Mouse (Mus musculus): Measurements from ENCODE around the gene Tjp3. TPM values are rescaled to one million over a fixed set of nuclear protein-coding genes. Genes with fewer than 3 reads are reported as not detected.
A peak's percentile ranks its signal among the peaks of the same experiment; 100 is the strongest.

Gene Tjp3
- total RNA-seq, 2 experiments from 2014 or later, result 0.14 to 0.37 TPM

GRCm38 (mm10) chr10:81319741-81320549 lies 28.6 kb upstream of the Tjp3 start:
- intact Hi-C loops (cut with DNase I), result loop anchor here (1.0 kb wide), 1 partner anchor 19 kb away; no protein-coding TSS in a partner anchor
- no peak for DNase-seq

DNA sequence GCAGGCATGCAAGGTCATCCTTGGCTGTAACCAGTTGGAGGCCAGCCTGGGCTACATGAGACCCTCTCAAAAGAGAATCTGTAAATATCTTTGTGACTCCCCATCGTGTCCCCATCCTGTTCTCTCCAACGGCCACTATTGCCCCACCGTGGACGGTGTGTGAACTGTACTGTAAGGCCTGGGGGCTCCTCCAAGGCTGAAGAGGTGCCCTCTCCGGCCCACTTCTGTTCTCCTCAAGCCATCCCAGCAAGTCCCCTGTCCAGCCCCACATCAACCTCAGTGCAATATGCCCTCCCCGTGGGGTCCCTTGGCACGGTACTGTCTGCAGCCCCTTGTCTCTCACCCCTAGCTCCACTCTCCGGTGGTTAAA lies 27.9 kb upstream of the Tjp3 start:
- peak in 1 of 2 experiments; percentile 58 for DNase-seq
- intact Hi-C loops (cut with DNase I), result no loop called here

DNA sequence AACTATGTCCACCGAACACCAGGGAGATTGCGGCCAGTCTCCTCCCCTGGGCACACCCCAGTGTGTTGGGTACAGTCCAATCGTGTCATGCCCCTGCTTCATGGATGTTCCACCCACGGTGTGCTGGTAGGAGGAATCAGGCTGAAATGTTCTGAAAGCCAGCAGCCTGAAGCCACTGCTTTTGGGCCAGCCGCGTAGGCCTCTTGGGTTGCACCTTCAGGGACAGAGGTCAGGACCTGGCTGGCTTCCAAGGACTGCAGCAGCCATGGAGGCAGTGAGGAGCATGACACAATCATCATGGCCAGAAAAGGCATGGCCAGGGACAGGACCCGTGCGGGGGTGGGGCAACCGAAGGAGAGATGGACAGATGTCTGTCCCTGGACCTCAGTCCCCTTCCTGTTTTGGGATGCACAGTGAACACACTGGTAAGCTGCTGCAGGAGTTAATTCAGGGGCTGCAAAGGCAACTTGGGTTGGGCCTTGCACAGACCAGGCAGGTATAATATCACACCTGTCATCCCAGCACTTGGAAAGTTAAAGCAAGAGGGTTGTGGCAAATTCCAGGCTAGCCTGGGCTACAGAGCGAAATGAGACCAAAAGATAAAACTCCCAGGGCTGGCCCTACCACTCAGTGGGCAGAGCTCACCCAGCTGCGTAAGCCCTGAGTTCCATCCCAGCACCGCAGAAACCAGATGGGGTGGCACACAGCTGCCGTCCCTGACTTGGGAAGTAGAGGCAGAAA lies 27.4 kb upstream of the Tjp3 start:
- intact Hi-C loops (cut with DNase I), result no loop called here
- DNase-seq, result peak in 1 of 2 experiments; percentile 44

- peak in 1 of 2 experiments; percentile 46 for DNase-seq
- intact Hi-C loops (cut with DNase I), result loop anchor here (2.0 kb wide), 1 partner anchor 28 kb away; no protein-coding TSS in a partner anchor
Measured at GRCm38 (mm10) chr10:81317273-81317672, 25.9 kb upstream of the Tjp3 start.

DNA sequence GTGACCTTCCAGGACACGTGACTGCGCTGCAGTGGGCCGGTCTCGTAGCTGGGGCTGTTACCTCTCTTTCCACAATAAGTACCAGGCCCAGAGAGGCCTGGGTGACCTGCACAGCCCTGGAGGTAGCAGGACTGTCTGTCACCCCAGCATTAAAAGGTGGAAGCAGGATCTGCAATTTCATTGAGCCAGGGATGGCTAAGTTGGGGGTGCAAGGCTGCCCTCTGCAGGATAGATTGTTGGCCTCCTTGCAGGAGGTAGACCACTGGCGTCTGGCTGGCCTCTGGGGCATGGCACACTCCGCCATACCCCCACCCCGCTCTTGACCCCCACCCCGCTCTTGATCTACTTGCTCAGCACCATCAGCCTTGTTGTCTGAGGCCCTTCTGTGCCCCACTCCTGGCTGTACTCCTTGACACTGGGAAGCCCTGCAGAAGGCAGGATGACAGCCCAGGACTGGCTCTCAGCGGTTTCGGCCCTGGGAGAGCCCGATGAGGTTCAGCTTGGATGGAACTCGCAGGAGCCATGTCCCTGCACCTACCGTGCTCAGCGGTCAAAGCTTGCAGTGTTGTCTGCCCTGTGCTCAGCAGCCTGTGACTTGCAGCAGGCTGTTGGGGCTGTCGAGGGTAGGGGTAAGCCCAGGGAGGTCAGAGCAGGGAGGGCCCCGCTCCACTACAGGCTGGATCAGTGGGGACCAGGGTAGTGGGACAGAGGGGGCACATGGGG lies 25.1 kb upstream of the Tjp3 start:
- DNase-seq, result peak in 1 of 2 experiments; percentile 48
- intact Hi-C loops (cut with DNase I), result loop anchor here (2.0 kb wide), 1 partner anchor 28 kb away; no protein-coding TSS in a partner anchor

GRCm38 (mm10) chr10:81315587-81315986 lies 24.2 kb upstream of the Tjp3 start:
- no peak for DNase-seq
- intact Hi-C loops (cut with DNase I), result no loop called here

DNA sequence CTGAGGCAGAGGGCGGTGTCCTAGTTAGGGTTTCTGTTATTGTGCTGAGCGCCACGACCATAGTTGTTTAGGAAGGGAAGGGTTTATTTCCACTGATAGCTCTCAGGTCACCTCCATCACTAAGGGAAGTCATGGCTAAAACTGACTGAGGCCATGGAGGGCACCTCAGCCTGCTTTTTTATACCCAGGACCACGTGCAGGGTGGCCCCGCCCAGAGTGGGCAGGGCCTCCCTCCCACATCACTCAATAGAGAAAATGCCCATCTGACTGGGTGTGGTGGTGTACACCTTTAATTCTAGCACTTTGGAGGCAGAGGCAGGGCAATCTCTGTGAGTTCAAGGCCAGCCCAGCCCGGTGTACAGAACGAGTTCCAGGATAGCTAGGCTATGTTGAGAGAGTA lies 22.8 kb upstream of the Tjp3 start:
- intact Hi-C loops (cut with DNase I), result no loop called here
- no peak for DNase-seq

- no peak for DNase-seq
- intact Hi-C loops (cut with DNase I), result no loop called here
Measured at GRCm38 (mm10) chr10:81313581-81313980, 22.2 kb upstream of the Tjp3 start.

- DNase-seq, result no peak
- intact Hi-C loops (cut with DNase I), result no loop called here
Measured at GRCm38 (mm10) chr10:81309571-81309970, 18.2 kb upstream of the Tjp3 start.

GRCm38 (mm10) chr10:81306837-81307682 lies 15.7 kb upstream of the Tjp3 start:
- intact Hi-C loops (cut with DNase I), result no loop called here
- DNase-seq, result no peak

DNA sequence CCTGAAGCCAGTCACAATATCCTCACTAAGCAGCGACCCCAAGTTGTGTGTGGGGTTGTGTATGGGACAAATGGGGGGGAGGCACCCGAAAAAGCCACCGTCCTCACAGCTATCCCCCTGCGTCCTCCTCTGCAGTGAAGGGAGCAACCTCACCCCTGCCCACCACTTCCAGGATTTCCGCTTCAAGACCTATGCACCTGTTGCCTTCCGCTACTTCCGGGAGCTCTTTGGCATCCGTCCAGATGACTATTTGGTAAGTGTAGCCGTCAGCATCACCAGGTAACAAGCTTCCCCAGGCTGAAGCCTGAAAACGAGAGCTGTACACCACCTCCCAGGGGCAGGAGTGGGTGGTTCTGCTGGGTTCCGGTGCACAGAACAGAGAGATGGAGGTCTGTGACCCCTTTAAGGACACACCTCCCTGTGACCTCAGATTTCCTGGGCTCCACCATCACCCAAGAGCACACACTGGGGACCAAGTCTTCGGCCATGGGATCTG lies 14.8 kb upstream of the Tjp3 start:
- no peak for DNase-seq
- intact Hi-C loops (cut with DNase I), result no loop called here

DNA sequence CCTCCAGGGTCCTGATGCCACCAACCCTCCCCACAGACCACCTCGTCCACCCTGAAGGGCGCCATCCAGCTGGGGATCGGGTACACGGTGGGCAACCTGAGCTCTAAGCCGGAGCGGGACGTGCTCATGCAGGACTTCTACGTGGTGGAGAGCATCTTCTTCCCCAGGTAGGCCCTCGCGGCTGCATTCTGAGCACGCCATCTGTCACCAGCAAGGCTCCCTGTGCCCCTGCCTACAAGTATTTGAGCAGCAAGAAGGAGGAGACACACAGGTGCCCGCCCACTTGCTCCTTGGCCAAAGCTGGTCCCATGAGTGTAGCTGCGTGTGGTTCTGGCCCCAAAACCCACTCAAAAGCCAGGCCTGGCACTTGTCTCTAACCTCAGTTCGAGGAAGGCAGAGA lies 14.3 kb upstream of the Tjp3 start:
- intact Hi-C loops (cut with DNase I), result loop anchor here (1.0 kb wide), 1 partner anchor 16 kb away; no protein-coding TSS in a partner anchor
- DNase-seq, result no peak

GRCm38 (mm10) chr10:81304597-81305238 lies 13.3 kb upstream of the Tjp3 start:
- peak; percentile 57 to 80 for DNase-seq
- intact Hi-C loops (cut with DNase I), result loop anchor here (1.0 kb wide), 1 partner anchor 15 kb away; no protein-coding TSS in a partner anchor

DNA sequence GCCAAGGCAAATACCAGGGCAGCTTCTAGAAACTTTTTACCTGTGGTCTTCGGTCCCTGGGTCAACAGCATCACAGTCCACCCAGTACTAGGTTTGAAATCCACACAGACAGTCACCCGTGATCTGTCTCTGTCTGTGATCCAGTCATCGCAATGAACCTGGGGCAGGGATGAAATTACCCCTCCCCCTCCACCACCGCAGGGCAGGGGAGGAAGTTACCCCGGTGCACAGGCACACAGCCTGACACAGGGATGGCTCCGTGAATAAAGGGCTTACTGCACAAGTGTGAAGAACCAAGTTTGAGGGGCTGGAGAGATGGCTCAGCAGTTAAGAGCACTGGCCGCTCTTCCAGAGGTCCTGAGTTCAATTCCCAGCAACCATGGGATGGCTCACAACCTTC lies 12.4 kb upstream of the Tjp3 start:
- intact Hi-C loops (cut with DNase I), result no loop called here
- DNase-seq, result no peak

DNA sequence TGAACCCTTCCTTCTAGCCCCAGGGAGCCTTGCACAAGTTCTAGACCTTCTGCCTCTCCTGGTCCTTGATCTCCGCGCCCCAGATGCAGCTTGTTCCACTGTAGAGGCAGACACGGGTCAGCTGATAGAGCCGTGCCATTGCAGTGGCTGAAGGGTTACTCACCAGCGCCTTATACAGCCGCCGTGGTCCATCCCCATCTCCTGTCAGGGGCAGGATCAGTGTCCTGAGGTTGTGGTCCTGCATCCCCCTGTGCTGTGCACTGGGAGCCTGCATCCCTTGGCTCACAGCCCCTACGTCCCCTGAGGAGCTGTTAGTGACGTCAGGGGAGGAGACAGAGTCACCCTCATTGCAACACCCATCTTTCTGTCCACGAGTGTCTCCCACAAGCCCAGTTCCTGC lies 11.9 kb upstream of the Tjp3 start:
- intact Hi-C loops (cut with DNase I), result no loop called here
- DNase-seq, result no peak

DNA sequence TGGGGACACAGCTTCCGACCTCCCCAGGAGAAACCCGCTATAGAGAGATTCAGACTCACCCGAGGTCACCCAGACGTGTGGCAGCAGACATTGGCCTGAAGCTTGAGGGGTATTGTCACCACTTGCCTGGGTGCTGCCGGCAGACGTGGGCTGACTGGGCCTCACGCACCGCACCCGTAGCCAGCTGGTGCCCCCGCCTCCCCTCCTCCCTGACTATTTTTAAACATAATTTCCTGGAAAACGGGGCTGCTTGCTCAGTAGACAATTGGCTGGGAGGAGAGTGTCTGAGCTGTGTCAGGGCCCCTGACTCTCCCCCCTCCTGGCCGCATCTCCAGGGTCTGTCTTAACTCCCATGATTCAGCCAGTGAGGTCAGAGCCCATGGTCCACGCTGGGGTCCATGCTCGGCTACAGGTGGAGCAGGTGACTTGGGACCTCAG lies 11.4 kb upstream of the Tjp3 start:
- DNase-seq, result peak; percentile 67
- intact Hi-C loops (cut with DNase I), result no loop called here

GRCm38 (mm10) chr10:81302288-81302687 lies 10.9 kb upstream of the Tjp3 start:
- no peak for DNase-seq
- intact Hi-C loops (cut with DNase I), result no loop called here

- no peak for DNase-seq
- intact Hi-C loops (cut with DNase I), result no loop called here
Measured at GRCm38 (mm10) chr10:81301321-81301720, 9.9 kb upstream of the Tjp3 start.

DNA sequence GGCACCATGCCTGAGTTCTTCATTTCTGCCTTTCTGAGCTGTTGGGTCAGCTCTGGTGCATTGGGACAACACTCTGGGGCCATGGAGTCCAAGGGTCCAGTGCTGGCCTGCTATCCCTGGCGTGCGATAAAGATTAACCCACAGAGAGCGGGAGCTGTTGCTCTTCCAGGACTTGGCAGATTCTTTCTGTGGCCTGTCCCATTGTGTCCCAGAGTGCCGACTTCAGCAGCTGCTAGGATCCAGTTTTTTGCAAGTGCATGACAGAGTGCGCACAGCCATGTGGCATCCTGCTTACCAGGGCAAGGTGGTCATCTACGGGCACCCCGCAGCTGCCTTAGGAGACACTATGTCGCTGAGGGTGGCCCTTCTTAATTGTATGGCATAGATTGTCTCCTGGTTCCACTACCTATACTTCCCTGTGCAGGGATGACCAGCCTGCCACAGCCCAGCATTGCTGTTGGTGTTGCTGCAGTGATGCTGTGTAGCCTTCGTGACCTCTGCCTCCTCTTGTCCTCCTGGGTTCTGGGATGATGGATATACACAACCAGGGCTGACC lies 9.0 kb upstream of the Tjp3 start:
- intact Hi-C loops (cut with DNase I), result no loop called here
- no peak for DNase-seq
